Mouse (Mus musculus) neural tube, embryonic 10.5 days (tissue): ENCODE data around the gene Fdx1l.

Experiments used
- DNase-seq: peaks from one replicate; pipeline ENCODE4 v3.0.0-alpha.2; 2017; ENCODE audit warnings: low spot score; ENCODE audit errors: extremely low spot score

Fdx1l gene

GRCm38 (mm10) chr9:21029291-21030054, 43.9 kb downstream of the Fdx1l start, which contains the start of gene Icam4:
Gene Icam4, plus strand, starts transcription at chr9:21029373.
- peak; percentile 87 for DNase-seq

GRCm38 (mm10) chr9:21028560-21029110, 44.8 kb downstream of the Fdx1l start:
- DNase-seq = no peak

DNA sequence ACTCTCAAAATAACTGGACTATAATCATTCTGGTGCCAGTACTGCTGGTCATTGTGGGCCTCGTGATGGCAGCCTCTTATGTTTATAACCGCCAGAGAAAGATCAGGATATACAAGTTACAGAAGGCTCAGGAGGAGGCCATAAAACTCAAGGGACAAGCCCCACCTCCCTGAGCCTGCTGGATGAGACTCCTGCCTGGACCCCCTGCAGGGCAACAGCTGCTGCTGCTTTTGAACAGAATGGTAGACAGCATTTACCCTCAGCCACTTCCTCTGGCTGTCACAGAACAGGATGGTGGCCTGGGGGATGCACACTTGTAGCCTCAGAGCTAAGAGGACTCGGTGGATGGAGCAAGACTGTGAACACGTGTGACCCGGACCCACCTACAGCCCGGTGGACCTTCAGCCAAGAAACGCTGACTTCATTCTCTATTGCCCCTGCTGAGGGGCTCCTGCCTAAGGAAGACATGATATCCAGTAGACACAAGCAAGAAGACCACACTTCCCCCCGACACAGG, 45.6 kb downstream of the Fdx1l start:
- DNase-seq = peak; percentile 24

GRCm38 (mm10) chr9:21026849-21027248, 46.6 kb downstream of the Fdx1l start:
- DNase-seq = no peak

DNA sequence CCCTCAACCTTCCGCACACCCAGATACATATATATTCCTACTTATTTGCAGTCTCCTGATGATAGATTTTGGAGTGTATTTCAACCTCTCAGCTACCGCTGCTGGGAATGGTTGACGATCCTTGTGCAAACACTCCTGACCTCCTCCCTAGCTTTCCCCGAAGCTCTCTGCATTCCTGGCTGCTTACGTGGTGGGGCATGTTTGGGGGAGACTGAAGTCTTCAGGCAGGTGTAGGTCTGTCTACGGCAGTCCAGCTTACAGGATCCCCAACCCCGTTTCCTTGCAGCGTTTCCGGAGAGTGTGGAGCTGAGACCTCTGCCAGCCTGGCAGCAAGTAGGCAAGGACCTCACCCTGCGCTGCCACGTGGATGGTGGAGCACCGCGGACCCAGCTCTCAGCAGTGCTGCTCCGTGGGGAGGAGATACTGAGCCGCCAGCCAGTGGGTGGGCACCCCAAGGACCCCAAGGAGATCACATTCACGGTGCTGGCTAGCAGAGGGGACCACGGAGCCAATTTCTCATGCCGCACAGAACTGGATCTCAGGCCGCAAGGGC, 48.1 kb downstream of the Fdx1l start:
- no peak for DNase-seq

DNA sequence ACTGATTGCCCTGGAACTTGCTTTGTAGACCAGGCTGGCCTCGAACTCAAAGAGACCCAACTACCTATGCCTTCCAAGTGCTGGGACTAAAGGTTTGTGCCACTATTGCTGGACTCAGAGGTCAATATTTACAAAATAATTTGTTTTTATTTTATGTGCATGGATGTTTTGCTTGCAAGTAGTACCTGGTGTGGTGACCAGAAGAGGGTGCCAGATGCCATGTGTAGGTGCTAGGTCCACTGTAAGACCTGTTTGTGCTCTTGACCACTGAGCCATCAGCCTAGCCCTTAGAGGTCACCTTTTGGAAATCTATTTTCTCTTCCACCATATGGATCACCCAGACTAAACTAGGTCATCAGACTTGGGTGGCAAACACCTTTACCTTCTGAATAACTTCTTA, 50.7 kb downstream of the Fdx1l start:
- no peak for DNase-seq

GRCm38 (mm10) chr9:21022288-21022687, 51.1 kb downstream of the Fdx1l start:
- DNase-seq = no peak

GRCm38 (mm10) chr9:21021363-21021762, 52.1 kb downstream of the Fdx1l start:
- no peak for DNase-seq

- DNase-seq = no peak
These were observed 54.8 kb downstream of the Fdx1l start for GRCm38 (mm10) chr9:21018600-21018999.
